Mouse (Mus musculus) forebrain, embryonic 16.5 days (tissue): ENCODE data around the gene Gm10300. TPM values are rescaled to one million over a fixed set of nuclear protein-coding genes. Genes with fewer than 3 reads are reported as not detected.

ENCODE experiments used
- ATAC-seq: fragments of 200-750 bp; cut with Nextera tagmentation; 2 replicates; pipeline ENCODE4 v1.8.0; 2017; ENCODE audit warnings: mild to moderate bottlenecking, moderate library complexity
- H3K27ac ChIP-seq: fragments of 300-500 bp; sonication (generic); 2 replicates; pipeline ENCODE4 v1.5.1; 2014; ENCODE audit warnings: low read length, control low read depth
- H3K27me3 ChIP-seq: fragments of 300-500 bp; sonication (generic); replicated peaks from 2 replicates; pipeline ENCODE4 v1.6.1; 2014; ENCODE audit warnings: low read length; ENCODE audit not compliant: control insufficient read depth, insufficient read depth
- H3K36me3 ChIP-seq: fragments of 300-500 bp; sonication (generic); 2 replicates; pipeline ENCODE4 v1.6.1; 2014; ENCODE audit not compliant: control insufficient read depth, insufficient read depth
- H3K4me1 ChIP-seq: fragments of 300-500 bp; sonication (generic); replicated peaks from 2 replicates; pipeline ENCODE4 v1.6.1; 2014; ENCODE audit warnings: low read length; ENCODE audit not compliant: control insufficient read depth, insufficient read depth
- H3K4me2 ChIP-seq: fragments of 300-500 bp; sonication (generic); 2 replicates; pipeline ENCODE4 v1.6.1; 2014; ENCODE audit warnings: mild to moderate bottlenecking, low read length, control low read depth
- H3K4me3 ChIP-seq: fragments of 300-500 bp; sonication (generic); replicated peaks from 2 replicates; pipeline ENCODE4 v1.5.1; 2014; ENCODE audit warnings: mild to moderate bottlenecking, low read length, control low read depth
- H3K9ac ChIP-seq: fragments of 300-500 bp; sonication (generic); replicated peaks from 2 replicates; pipeline ENCODE4 v1.6.1; 2014; ENCODE audit warnings: low read depth, low read length, control low read depth
- H3K9me3 ChIP-seq: fragments of 300-500 bp; sonication (generic); 2 replicates; pipeline ENCODE4 v1.6.1; 2016; ENCODE audit warnings: low read length; ENCODE audit not compliant: control insufficient read depth
- WGBS: fragments of 180-500 bp; shearing (Covaris S2); extraction: QIAGEN DNeasy Blood & Tissue Kit; methylation state at CpG from one replicate; pipeline ENCODE4 v1.1.7; 2014; 5-methylcytosine and 5-hydroxymethylcytosine counted together
- polyA plus RNA-seq: library from polyadenylated mRNA; unstranded; fragments of >200 nt; fragmentation: Nextera tagmentation; extraction: Ambion mirVana; gene quantifications from 2 replicates; pipeline ENCODE4 v1.2.1, GENCODE M21; 2015

The Gm10300 gene
- polyA plus RNA-seq, 1 experiment from 2014 or later, result not detected

DNA sequence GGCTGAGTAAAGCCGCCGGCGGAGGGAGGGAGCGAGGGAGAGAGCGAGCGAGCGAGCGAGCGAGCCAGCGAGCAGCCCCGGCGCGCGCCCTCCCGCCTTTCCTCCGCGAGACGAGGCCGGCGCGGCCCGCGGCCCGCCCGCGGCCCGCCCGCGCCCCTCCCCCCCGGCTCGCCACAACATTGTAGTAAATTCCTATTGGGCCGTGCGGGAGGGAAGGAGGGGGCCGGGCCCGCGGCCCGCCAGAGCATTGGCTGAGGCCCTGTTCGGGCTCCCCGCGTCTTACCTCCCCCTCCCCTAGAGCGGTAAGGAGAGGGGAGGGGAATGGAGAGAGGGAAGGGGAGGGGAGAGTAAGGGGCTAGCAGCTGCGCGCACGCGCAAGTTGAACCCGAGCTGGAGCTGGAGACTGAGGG, 25.5 kb upstream of the Gm10300 start:
- Histone ChIP-seq H3K4me1 (peaks cover 23% of the 10 kb centered on the region), H3K36me3 (no peaks in the 10 kb centered on the region), H3K4me2 (peak overlapping the region; percentile 89), H3K27ac (peak overlapping the region; percentile 89), H3K9me3 (no peaks in the 10 kb centered on the region), H3K4me3 (peak overlapping the region; percentile 96), H3K27me3 (0 out of 2 replicates have a peak, but pooled peaks cover 8% of the 10 kb centered on the region), H3K9ac (peak overlapping the region; percentile 93)
- ATAC-seq, result peak; percentile 99
- under 1% methylated on average over 40 of the region's 46 CpGs for WGBS

DNA sequence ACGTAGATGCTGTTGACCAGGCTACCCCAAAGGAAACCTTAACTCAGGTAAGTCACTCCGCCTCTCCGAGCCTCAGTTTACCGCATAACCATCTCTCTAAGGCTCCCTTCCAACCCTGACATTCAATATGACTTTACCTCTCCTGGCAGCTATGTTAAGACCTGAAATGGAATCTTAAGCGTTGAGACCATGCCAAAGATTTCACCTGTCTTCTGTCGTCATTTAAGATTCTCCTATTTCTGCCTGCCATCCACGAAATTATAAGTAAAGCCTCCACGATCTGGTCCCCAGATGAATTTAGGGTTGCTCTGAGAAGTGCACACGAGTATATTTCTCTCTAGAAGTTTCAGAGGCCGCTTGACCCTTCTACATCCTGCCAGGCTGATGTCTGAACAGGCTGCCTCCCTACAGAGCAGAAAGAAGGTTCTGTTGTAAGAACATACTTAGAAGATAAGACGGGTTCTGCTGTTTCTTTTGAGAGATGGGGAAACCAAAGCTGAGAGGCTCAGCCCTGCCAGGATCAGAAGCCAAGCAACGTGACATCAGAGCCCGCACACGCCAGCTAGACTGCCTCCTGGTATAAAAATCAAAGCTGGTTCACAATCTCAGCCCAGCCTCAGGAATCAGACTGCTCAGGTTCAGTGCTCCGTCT, 24.8 kb upstream of the Gm10300 start:
- no peaks in the 10 kb centered on the region for H3K36me3 ChIP-seq
- peak overlapping the region; percentile 96 for H3K4me3 ChIP-seq
- WGBS, result 8% methylated on average over 15 of the region's 15 CpGs
- H3K4me1 ChIP-seq, result peaks cover 21% of the 10 kb centered on the region
- no peak overlapping the region for H3K9ac ChIP-seq
- H3K9me3 ChIP-seq, result no peaks in the 10 kb centered on the region
- 0 out of 2 replicates have a peak, but pooled peaks cover 8% of the 10 kb centered on the region for H3K27me3 ChIP-seq
- peak overlapping the region; percentile 5; the same call in 1 of the 2 replicates for H3K27ac ChIP-seq
- no peak for ATAC-seq
- H3K4me2 ChIP-seq, result peak overlapping the region; percentile 54

DNA sequence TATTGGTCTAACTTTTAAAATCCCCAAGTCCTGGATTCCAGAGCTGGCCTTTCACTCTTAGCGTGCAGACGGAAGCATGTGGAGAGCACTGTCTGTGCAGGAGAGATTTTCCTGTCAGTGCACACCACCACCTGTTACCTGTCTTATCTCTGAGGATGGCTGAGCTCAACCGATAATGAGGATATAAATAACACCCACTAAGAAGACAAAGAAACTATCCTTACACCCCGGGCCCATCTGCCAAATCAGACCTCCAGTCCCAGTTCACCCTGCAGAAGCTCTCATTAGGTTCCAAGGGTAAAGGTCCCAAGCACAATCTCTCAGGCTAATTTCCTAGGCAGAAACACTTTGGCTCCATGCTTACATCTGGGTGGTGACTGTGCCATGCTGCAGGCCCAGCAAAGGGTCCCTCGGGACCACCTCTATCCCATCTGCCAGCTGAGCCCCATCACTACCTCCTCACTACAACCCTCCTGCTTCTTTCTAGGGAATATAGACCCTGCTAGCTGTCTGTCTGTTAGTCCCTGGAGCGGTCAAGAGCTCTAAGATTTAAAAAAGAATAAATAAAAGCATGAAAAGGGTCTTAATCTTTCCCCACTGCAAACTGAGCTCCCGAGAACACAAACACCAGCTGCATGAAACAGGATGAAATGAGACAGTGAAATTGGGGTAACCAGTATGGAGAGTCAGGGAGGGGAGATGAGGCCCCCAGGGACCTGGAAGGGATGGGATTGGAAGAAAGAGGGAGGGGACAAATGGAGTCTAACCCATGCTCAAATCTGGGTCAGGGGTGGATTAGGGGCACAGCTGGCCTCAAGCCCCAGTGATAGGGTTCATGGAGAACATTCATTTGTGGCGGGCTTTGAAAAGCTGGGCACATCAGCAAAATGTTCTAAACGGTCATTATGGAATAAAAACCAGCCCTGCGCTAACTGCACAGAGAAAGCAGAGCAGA, 22.9 kb upstream of the Gm10300 start:
- no peak for ATAC-seq
- Histone ChIP-seq H3K36me3 (no peaks in the 10 kb centered on the region), H3K4me3 (no peak overlapping the region), H3K9me3 (no peaks in the 10 kb centered on the region), H3K9ac (no peak overlapping the region), H3K4me2 (no peak overlapping the region), H3K27ac (no peak overlapping the region), H3K27me3 (0 out of 2 replicates have a peak, but pooled peaks cover 8% of the 10 kb centered on the region), H3K4me1 (peaks cover 17% of the 10 kb centered on the region)
- WGBS, result 74% methylated on average over 10 of the region's 10 CpGs

DNA sequence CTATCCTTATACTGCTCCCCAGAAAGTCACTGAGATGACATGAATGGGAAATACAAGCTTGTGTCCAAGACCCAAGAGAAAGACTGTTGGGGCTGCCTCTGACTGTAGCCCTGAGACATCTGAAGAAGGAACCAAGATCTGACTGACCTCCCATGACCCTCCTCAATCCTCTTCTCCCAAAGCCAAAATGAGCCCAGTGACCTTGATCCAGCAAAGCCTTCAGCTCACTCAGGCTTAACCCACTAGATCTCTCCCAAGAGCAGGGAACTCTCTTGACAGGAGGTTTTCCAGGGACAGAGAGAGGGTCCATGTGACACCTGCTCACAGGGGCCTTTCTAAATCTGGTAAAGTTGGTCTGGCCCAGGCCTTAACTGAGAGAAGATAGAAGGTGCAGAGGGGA, 17.2 kb upstream of the Gm10300 start:
- Histone ChIP-seq H3K36me3 (no peaks in the 10 kb centered on the region), H3K9ac (no peak overlapping the region), H3K9me3 (no peaks in the 10 kb centered on the region), H3K4me1 (no peaks in the 10 kb centered on the region), H3K4me2 (no peak overlapping the region), H3K4me3 (no peak overlapping the region), H3K27me3 (no peaks in the 10 kb centered on the region), H3K27ac (no peak overlapping the region)
- no peak for ATAC-seq

DNA sequence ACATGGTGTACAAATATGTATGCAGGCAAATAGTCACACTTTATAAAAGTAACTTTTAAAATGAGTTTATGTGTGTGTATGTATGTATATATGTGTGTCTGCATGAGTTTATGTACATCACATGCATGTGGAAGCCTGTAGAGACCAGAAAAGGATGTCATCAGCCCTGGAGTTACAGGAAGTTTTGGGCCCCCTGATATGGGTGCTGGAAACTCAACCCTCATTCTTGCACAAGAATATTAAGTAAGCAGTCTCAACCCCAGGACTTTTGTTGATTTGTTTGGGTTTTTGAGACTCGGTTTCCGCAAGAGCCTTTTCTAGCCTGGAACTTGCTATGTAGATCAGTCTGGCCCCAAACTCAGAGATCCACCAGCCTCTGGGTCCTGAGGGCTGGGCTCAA, 15.0 kb upstream of the Gm10300 start:
- Histone ChIP-seq H3K27me3 (no peaks in the 10 kb centered on the region; the same call in 1 of the 2 replicates), H3K27ac (no peak overlapping the region), H3K4me3 (no peak overlapping the region), H3K36me3 (no peaks in the 10 kb centered on the region), H3K9ac (no peak overlapping the region), H3K4me2 (no peak overlapping the region), H3K9me3 (no peaks in the 10 kb centered on the region), H3K4me1 (no peaks in the 10 kb centered on the region)
- 94% methylated on average over 2 of the region's 2 CpGs for WGBS
- ATAC-seq, result no peak

DNA sequence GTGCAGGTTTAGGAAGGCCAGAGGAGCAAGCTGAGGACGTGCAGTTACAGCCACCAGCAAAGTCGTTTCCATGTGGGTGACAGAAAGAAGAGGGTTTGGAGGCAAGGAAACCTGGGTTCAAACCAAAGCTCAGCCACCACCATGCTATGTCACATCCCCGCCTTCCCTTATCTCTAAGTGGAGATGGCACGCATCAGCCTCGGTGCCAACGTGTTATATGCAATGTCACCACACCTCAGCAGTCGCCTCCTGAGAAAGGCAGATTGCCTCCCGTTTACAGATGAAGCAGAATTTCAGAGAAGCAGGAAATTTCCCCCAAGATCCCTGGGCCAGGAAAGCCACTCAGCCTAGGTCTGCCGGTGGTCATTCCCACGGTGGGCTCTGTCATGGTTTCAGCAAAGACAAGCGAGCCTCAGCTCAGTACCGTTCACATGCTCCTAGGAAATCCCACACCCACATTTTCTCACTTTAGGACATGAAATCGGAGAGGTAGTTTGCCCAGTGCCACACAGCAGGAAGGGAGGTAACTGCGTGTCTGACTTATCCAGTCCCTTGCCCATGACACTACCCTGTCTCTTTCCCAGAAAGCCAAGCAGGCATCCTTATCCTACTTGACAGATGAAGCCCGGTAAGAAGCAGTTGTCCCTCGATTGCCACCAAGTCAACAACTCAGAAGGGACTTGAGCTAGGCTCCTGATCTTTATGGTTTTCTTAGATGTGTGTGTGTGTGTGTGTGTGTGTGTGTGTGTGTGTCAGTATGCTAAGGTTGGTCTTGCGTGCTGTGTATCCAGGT, 14.3 kb upstream of the Gm10300 start:
- Histone ChIP-seq H3K27ac (no peak overlapping the region), H3K4me1 (no peaks in the 10 kb centered on the region), H3K9me3 (no peaks in the 10 kb centered on the region), H3K9ac (no peak overlapping the region), H3K36me3 (no peaks in the 10 kb centered on the region), H3K27me3 (no peaks in the 10 kb centered on the region; the same call in 1 of the 2 replicates), H3K4me3 (no peak overlapping the region), H3K4me2 (no peak overlapping the region)
- WGBS, result 82% methylated on average over 17 of the region's 17 CpGs
- no peak for ATAC-seq

DNA sequence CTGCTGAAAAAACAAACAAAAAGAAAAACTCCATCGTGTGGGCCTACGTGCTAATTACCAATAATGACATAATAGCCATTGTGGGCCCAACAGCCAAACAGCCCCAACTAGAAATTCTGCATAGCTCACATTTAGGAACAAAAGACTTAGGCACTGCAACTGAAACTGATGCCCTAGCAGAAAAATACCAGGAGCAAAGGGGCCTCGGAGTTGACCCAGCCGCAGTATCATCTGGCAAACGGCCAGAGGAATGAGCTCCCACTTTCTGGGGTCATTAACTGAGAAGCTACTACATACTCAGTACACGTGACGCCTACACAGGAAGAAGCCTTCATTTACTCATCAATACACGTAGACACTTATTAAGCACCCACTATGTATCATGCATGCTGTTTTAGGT, 12.2 kb upstream of the Gm10300 start:
- WGBS, result 51% methylated on average over 8 of the region's 8 CpGs
- no peak overlapping the region for H3K9ac ChIP-seq
- no peaks in the 10 kb centered on the region for H3K36me3 ChIP-seq
- no peaks in the 10 kb centered on the region for H3K9me3 ChIP-seq
- no peak overlapping the region for H3K27ac ChIP-seq
- H3K4me3 ChIP-seq, result no peak overlapping the region
- H3K27me3 ChIP-seq, result no peaks in the 10 kb centered on the region; the same call in 1 of the 2 replicates
- no peak overlapping the region for H3K4me2 ChIP-seq
- no peak for ATAC-seq
- H3K4me1 ChIP-seq, result peaks cover 5% of the 10 kb centered on the region

DNA sequence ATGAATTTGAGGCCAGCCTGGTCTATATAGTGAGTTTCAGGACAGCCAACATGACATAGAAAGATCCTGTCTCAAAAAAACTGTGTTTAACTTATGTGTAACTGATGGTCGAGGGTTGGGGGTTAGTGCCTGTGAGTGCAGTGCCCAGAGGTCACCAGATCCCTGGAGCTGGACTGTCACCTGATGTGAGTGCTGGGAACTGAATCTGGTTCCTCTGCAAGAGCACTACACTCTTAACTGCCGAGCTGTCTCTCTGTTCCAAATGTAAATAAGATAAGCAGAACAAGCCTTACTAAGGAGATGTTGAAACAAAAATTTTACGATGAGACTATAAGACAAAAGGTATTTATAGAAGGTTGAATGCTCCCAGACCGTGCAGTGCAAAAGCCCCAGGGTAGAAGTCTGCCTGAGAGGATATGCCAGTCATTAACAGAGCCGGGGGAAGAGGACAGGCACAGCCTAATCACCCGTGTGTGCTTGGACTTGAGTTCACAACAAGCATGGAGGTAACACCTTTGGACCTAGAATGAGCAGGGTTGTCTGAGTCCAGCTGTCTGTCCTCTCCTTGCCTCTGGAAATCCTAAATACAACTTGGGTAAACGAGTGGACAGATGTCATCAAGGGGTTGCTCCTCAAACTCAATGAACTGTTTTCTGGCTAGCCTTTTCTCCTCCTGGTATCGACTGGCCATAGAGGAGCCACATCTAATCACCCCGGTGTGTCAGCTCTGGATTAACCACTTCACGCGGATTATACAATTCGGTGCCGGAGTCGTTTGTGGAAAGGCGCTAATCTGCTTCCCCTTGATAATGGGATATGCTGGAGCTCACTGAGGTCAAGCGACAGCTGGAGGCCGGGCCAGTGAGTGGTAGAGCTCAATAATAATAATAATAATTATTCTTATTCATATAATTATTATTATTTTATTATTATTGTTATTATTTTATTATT, 11.3 kb upstream of the Gm10300 start:
- no peak overlapping the region for H3K27ac ChIP-seq
- no peaks in the 10 kb centered on the region for H3K36me3 ChIP-seq
- peaks cover 3% of the 10 kb centered on the region; the same call in 1 of the 2 replicates for H3K27me3 ChIP-seq
- no peak for ATAC-seq
- H3K4me1 ChIP-seq, result peaks cover 5% of the 10 kb centered on the region
- no peak overlapping the region for H3K4me3 ChIP-seq
- H3K4me2 ChIP-seq, result no peak overlapping the region
- H3K9me3 ChIP-seq, result no peaks in the 10 kb centered on the region
- WGBS, result 75% methylated on average over 17 of the region's 17 CpGs
- no peak overlapping the region for H3K9ac ChIP-seq
